Mouse (Mus musculus): ENCODE measurements around the gene Synm. TPM values are rescaled to one million over a fixed set of nuclear protein-coding genes. Genes with fewer than 3 reads are reported as not detected.

The Synm gene
- total and polyA plus RNA-seq, 3 experiments = not detected

- H3K27me3 ChIP-seq (replicated peaks) = peaks cover 87% of the 10 kb centered on the region
- H3K79me2 ChIP-seq (replicated peaks; ENCODE audit: control insufficient read depth, extremely low read depth, insufficient read depth, poor library complexity, severe bottlenecking) = no peaks in the 10 kb centered on the region
- peak overlapping the region; percentile 25; the same call in 1 of the 2 replicates for H3K4me2 ChIP-seq (ENCODE audit: insufficient read depth, low read depth, poor library complexity, severe bottlenecking)
- H3K9ac ChIP-seq (ENCODE audit: insufficient read depth, low read depth) = no peak overlapping the region
- H3K27ac ChIP-seq (ENCODE audit: insufficient read depth, low read depth) = no peak overlapping the region
- in situ Hi-C loops (cut with MboI; ENCODE audit: low pct_ligation_motif_present, low pct_unique_long_range_greater_than_20kb, low sequenced_read_pairs) = loop anchor here (5.0 to 25.0 kb wide), 3 partner anchors 162 to 509 kb away; no protein-coding TSS in a partner anchor
- H3K4me3 ChIP-seq (replicated peaks in 1 of 3; ENCODE audit: low read depth in 2 of 3, low read length in 2 of 3, poor library complexity in 1 of 3) = no peak overlapping the region
- peak; percentile 17 for DNase-seq (ENCODE audit: extremely low read depth)
- H3K36me3 ChIP-seq (replicated peaks in 1 of 2; ENCODE audit: control insufficient read depth in 1 of 2, insufficient read depth in 1 of 2, low read length in 1 of 2) = no peaks in the 10 kb centered on the region
- TF ChIP-seq UBTF (IDR thresholded peaks at IDR 0.05; ENCODE audit: low read depth, low read length) (no peak), HCFC1 (IDR thresholded peaks at IDR 0.05; ENCODE audit: low read depth, low read length) (no peak), ZC3H11A (IDR thresholded peaks at IDR 0.05; ENCODE audit: low read depth, low read length) (peak; percentile 25; the same call in 1 of the 2 replicates), NELFE (IDR thresholded peaks at IDR 0.05; ENCODE audit: low read depth, low read length) (peak; percentile 43; the same call in 1 of the 2 replicates), SMC3 (IDR thresholded peaks at IDR 0.05; ENCODE audit: low read depth, low read length) (peak; percentile 85), ETS1 (conservative IDR thresholded peaks at IDR 0.05; ENCODE audit: low read depth, low read length) (no peak), ZMIZ1 (IDR thresholded peaks at IDR 0.05; ENCODE audit: low read depth, low read length) (no peak), MAX (IDR thresholded peaks at IDR 0.05; ENCODE audit: low read length) (no peak), USF2 (conservative IDR thresholded peaks at IDR 0.05; ENCODE audit: low read depth, low read length) (no peak), CHD2 (IDR thresholded peaks at IDR 0.05; ENCODE audit: low read length) (no peak), MAZ (IDR thresholded peaks at IDR 0.05; ENCODE audit: low read depth, low read length) (0 out of 2 replicates have a peak, but pooled peaks have one; percentile 39), RCOR1 (conservative IDR thresholded peaks at IDR 0.05; ENCODE audit: low read depth, low read length) (no peak), MYC (IDR thresholded peaks at IDR 0.05; ENCODE audit: low read depth, low read length) (no peak), JUND (conservative IDR thresholded peaks at IDR 0.05; ENCODE audit: low read depth, low read length) (no peak), CTCF (conservative IDR thresholded peaks at IDR 0.05 in 1 of 2, IDR thresholded peaks at IDR 0.05 in 1 of 2; ENCODE audit: low read depth in 2 of 2, low read length in 2 of 2) (peak; percentile 56 to 82), EP300 (IDR thresholded peaks at IDR 0.05; ENCODE audit: low read length) (no peak), ZKSCAN1 (IDR thresholded peaks at IDR 0.05; ENCODE audit: borderline replicate concordance, low read depth, low read length) (no peak), JUN (IDR thresholded peaks at IDR 0.05; ENCODE audit: insufficient read depth, low read depth, low read length) (no peak), POLR2AphosphoS2 (IDR thresholded peaks at IDR 0.05; ENCODE audit: low read depth, low read length) (no peak), E2F4 (IDR thresholded peaks at IDR 0.05; ENCODE audit: insufficient replicate concordance, low read depth, low read length) (no peak), ELF1 (IDR thresholded peaks at IDR 0.05; ENCODE audit: low read depth, low read length) (no peak), GABPA (IDR thresholded peaks at IDR 0.05; ENCODE audit: insufficient replicate concordance, low read depth, low read length) (no peak), CHD1 (IDR thresholded peaks at IDR 0.05; ENCODE audit: low read depth, low read length) (no peak), NRF1 (IDR thresholded peaks at IDR 0.05; ENCODE audit: low read depth, low read length) (peak; percentile 25; the same call in 1 of the 2 replicates), MAFK (IDR thresholded peaks at IDR 0.05; ENCODE audit: insufficient replicate concordance, low read length) (no peak), IRF4 (IDR thresholded peaks at IDR 0.05; ENCODE audit: low read depth, low read length) (peak; percentile 37; the same call in 1 of the 2 replicates), PAX5 (IDR thresholded peaks at IDR 0.05; ENCODE audit: low read length) (no peak), TCF12 (IDR thresholded peaks at IDR 0.05; ENCODE audit: low read depth, low read length) (0 out of 2 replicates have a peak, but pooled peaks have one; percentile 36), SIN3A (IDR thresholded peaks at IDR 0.05; ENCODE audit: low read length) (no peak), TBP (conservative IDR thresholded peaks at IDR 0.05; ENCODE audit: low read depth, low read length) (no peak), MEF2A (IDR thresholded peaks at IDR 0.05; ENCODE audit: borderline replicate concordance, low read depth, low read length) (no peak), USF1 (IDR thresholded peaks at IDR 0.05; ENCODE audit: low read depth, low read length) (no peak), BHLHE40 (IDR thresholded peaks at IDR 0.05; ENCODE audit: low read depth, low read length) (peak; percentile 41; the same call in 1 of the 2 replicates), RAD21 (IDR thresholded peaks at IDR 0.05; ENCODE audit: low read depth, low read length) (peak; percentile 70), ZNF384 (IDR thresholded peaks at IDR 0.05; ENCODE audit: low read depth, low read length) (no peak), MXI1 (IDR thresholded peaks at IDR 0.05; ENCODE audit: low read depth, low read length) (no peak), KAT2A (IDR thresholded peaks at IDR 0.05; ENCODE audit: insufficient replicate concordance, low read length) (no peak), POLR2A (IDR thresholded peaks at IDR 0.05; ENCODE audit: low read depth, low read length) (no peak)
- H3K9me3 ChIP-seq (replicated peaks; ENCODE audit: low read length) = no peaks in the 10 kb centered on the region
- H3K4me1 ChIP-seq (ENCODE audit: control insufficient read depth in 1 of 2, insufficient read depth in 2 of 2) = peaks cover 0 to 3% of the 10 kb centered on the region in 2 experiments; a peak in 3 of 4 replicates
- dilution Hi-C loops (cut with MboI; ENCODE audit: extremely low pct_ligation_motif_present, extremely low pct_unique_long_range_greater_than_20kb, low sequenced_read_pairs) = no loop called here
Measured at GRCm38 (mm10) chr7:67803015-67803856, 43.7 kb upstream of the Synm start.
